Mouse (Mus musculus) neural tube, embryonic 14.5 days (tissue): Measurements from ENCODE around the gene Car10. TPM values are rescaled to one million over a fixed set of nuclear protein-coding genes. Genes with fewer than 3 reads are reported as not detected.
A peak's percentile ranks its signal among the peaks of the same experiment; 100 is the strongest.

Source experiments
- ATAC-seq: fragments of 200-750 bp; cut with Nextera tagmentation; 2 replicates; pipeline ENCODE4 v1.8.0; 2017; ENCODE audit warnings: low read depth, mild to moderate bottlenecking, moderate TSS enrichment, moderate library complexity
- H3K27ac ChIP-seq: fragments of 300-500 bp; sonication (generic); 2 replicates; pipeline ENCODE4 v1.5.1; 2014; ENCODE audit warnings: low read depth, mild to moderate bottlenecking, control low read depth, low read length, moderate library complexity, mixed read lengths
- H3K27me3 ChIP-seq: fragments of 300-500 bp; sonication (generic); 2 replicates; pipeline ENCODE4 v1.6.1; 2014; ENCODE audit warnings: low read length; ENCODE audit not compliant: control insufficient read depth, insufficient read depth
- H3K36me3 ChIP-seq: fragments of 300-500 bp; sonication (generic); 2 replicates; pipeline ENCODE4 v1.6.1; 2014; ENCODE audit warnings: low read length, mixed read lengths; ENCODE audit not compliant: control insufficient read depth, insufficient read depth
- H3K4me1 ChIP-seq: fragments of 300-500 bp; sonication (generic); 2 replicates; pipeline ENCODE4 v1.6.1; 2014; ENCODE audit warnings: low read length; ENCODE audit not compliant: control insufficient read depth, insufficient read depth
- H3K4me2 ChIP-seq: fragments of 300-500 bp; sonication (generic); 2 replicates; pipeline ENCODE4 v1.6.1; 2014; ENCODE audit warnings: mild to moderate bottlenecking, low read depth, low read length, control low read depth
- H3K4me3 ChIP-seq: fragments of 300-500 bp; sonication (generic); 2 replicates; pipeline ENCODE4 v1.5.1; 2014; ENCODE audit warnings: low read depth, low read length, control low read depth, mixed read lengths
- H3K9ac ChIP-seq: fragments of 300-500 bp; sonication (generic); replicated peaks from 2 replicates; pipeline ENCODE4 v1.6.1; 2014; ENCODE audit warnings: low read depth, mild to moderate bottlenecking, control low read depth, low read length, mixed read lengths
- H3K9me3 ChIP-seq: fragments of 300-500 bp; sonication (generic); 2 replicates; pipeline ENCODE4 v1.6.1; 2016; ENCODE audit warnings: low read length; ENCODE audit not compliant: control insufficient read depth
- WGBS: fragments of 180-500 bp; shearing (Covaris S2); extraction: QIAGEN DNeasy Blood & Tissue Kit; methylation state at CpG from one replicate; pipeline ENCODE4 v1.1.7; 2014; 5-methylcytosine and 5-hydroxymethylcytosine counted together
- polyA plus RNA-seq: library from polyadenylated mRNA; unstranded; fragments of >200 nt; fragmentation: Nextera tagmentation; extraction: Ambion mirVana; gene quantifications from 2 replicates; pipeline ENCODE4 v1.2.1, GENCODE M21; 2014

Gene Car10
- polyA plus RNA-seq, 1 experiment from 2014 or later, result 78.8 TPM

- Histone ChIP-seq H3K9ac (no peak overlapping the region), H3K27me3 (no peaks in the 10 kb centered on the region), H3K4me2 (no peak overlapping the region), H3K27ac (no peak overlapping the region), H3K4me1 (no peaks in the 10 kb centered on the region), H3K9me3 (no peaks in the 10 kb centered on the region), H3K4me3 (no peak overlapping the region), H3K36me3 (no peaks in the 10 kb centered on the region)
- WGBS, result 85% methylated on average over 8 of the region's 8 CpGs
- no peak for ATAC-seq
Measured at GRCm38 (mm10) chr11:93444741-93445140, 346.9 kb downstream of the Car10 start.

DNA sequence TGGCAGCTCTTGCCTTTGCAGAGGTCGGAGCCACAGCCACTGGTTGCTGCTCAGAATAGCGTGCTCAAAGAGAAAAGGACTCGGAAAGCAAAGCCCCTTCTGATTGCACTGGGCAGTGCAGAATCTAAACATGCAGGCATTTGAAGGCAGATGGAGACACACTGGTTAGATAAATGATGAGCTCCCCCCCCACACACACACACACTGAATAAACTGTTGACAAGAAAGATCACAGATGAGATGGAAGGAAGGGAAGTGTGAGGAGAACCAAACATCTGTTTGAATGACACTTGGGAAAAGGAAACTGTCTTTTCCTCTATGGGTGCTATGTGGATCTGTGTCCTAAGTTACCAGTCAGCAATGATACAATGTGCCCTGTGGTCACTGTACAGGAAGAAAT is 349.7 kb downstream of the Car10 start:
- no peak overlapping the region for H3K9ac ChIP-seq
- H3K27me3 ChIP-seq, result no peaks in the 10 kb centered on the region
- no peak overlapping the region for H3K27ac ChIP-seq
- no peaks in the 10 kb centered on the region for H3K36me3 ChIP-seq
- H3K4me3 ChIP-seq, result no peak overlapping the region
- 65% methylated on average over 3 of the region's 3 CpGs for WGBS
- H3K4me2 ChIP-seq, result no peak overlapping the region
- no peaks in the 10 kb centered on the region for H3K9me3 ChIP-seq
- no peaks in the 10 kb centered on the region for H3K4me1 ChIP-seq
- no peak for ATAC-seq

GRCm38 (mm10) chr11:93448290-93449256 is 350.7 kb downstream of the Car10 start:
- Histone ChIP-seq H3K9ac (no peak overlapping the region), H3K36me3 (no peaks in the 10 kb centered on the region), H3K27me3 (no peaks in the 10 kb centered on the region), H3K4me2 (no peak overlapping the region), H3K9me3 (no peaks in the 10 kb centered on the region), H3K27ac (no peak overlapping the region), H3K4me1 (no peaks in the 10 kb centered on the region), H3K4me3 (no peak overlapping the region)
- 77% methylated on average over 12 of the region's 12 CpGs for WGBS
- no peak for ATAC-seq

DNA sequence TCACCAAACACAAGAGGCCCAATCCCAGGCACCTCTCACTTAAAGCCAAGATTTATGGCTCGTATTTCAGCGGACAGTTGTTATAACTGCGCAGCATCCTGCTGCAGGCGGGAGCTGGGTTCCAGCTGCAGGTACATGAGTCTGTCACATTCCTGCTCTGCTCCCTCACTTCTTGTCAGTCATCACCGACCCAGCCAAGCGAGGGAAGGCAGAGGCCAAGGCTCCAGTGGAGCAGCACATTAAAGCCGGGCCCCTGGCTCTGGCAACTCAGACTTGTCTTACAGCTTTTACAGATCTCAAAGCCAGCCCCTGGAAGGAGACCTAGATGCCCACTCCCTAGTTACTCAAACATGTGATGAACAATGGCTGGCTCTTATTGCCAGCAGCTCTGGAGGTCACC is 352.7 kb downstream of the Car10 start:
- no peak overlapping the region for H3K27ac ChIP-seq
- WGBS, result 79% methylated on average over 7 of the region's 7 CpGs
- H3K4me1 ChIP-seq, result no peaks in the 10 kb centered on the region
- no peaks in the 10 kb centered on the region for H3K36me3 ChIP-seq
- no peak overlapping the region for H3K4me3 ChIP-seq
- no peaks in the 10 kb centered on the region for H3K9me3 ChIP-seq
- H3K9ac ChIP-seq, result no peak overlapping the region
- no peak for ATAC-seq
- no peaks in the 10 kb centered on the region for H3K27me3 ChIP-seq
- H3K4me2 ChIP-seq, result no peak overlapping the region

DNA sequence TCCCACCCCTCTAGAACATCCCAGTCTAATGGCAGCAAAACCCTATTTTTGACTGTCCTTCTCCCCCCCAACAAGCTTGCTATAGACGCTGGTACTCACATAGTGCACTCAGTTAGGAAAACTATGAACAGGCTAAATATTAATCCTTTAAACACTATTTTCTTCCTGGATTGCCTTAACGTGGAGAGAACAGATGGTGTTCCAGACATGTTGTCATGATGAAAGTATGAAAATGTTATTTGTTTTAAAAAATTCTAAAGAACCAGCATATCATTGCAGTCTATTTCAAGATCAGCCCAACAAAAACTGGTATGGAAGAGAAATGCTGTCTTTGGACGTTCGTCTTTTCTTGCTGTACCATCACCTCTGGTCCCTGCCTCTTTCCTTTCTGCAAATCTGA is 368.4 kb downstream of the Car10 start:
- ATAC-seq, result no peak
- Histone ChIP-seq H3K4me1 (0 out of 2 replicates have a peak, but pooled peaks cover 4% of the 10 kb centered on the region), H3K9me3 (no peaks in the 10 kb centered on the region), H3K27me3 (no peaks in the 10 kb centered on the region), H3K4me3 (no peak overlapping the region), H3K27ac (no peak overlapping the region), H3K9ac (no peak overlapping the region), H3K4me2 (no peak overlapping the region), H3K36me3 (no peaks in the 10 kb centered on the region)
- 84% methylated on average over 4 of the region's 4 CpGs for WGBS

GRCm38 (mm10) chr11:93467711-93468110 is 369.9 kb downstream of the Car10 start:
- Histone ChIP-seq H3K27me3 (no peaks in the 10 kb centered on the region), H3K27ac (no peak overlapping the region), H3K4me2 (no peak overlapping the region), H3K9ac (no peak overlapping the region), H3K9me3 (no peaks in the 10 kb centered on the region), H3K4me1 (0 out of 2 replicates have a peak, but pooled peaks cover 4% of the 10 kb centered on the region), H3K36me3 (no peaks in the 10 kb centered on the region), H3K4me3 (no peak overlapping the region)
- ATAC-seq, result no peak
- 76% methylated on average over 3 of the region's 3 CpGs for WGBS

DNA sequence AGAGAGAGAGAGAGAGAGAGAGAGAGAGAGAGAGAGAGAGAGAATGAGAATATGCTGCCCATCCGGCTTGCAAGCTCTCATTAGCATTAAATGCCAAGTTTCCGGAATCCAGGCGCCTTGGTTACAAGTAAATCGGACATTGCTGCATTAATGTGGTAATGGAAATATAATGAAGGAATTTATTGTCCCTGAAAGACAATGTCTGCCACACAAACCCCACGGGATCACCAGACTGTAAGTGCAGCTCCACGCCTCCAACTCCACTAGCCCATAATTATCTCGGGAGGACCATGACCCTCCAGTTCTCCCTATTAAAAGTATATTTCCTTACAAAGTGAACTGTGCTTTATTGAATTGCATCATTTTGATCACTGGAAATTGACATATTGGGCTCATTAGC is 372.9 kb downstream of the Car10 start:
- H3K4me3 ChIP-seq, result no peak overlapping the region
- ATAC-seq, result no peak
- H3K27me3 ChIP-seq, result no peaks in the 10 kb centered on the region
- no peak overlapping the region for H3K9ac ChIP-seq
- 0 out of 2 replicates have a peak, but pooled peaks cover 4% of the 10 kb centered on the region for H3K4me1 ChIP-seq
- H3K4me2 ChIP-seq, result no peak overlapping the region
- H3K36me3 ChIP-seq, result no peaks in the 10 kb centered on the region
- no peak overlapping the region for H3K27ac ChIP-seq
- no peaks in the 10 kb centered on the region for H3K9me3 ChIP-seq
- WGBS, result 26% methylated on average over 7 of the region's 7 CpGs

GRCm38 (mm10) chr11:93471573-93472179 is 373.8 kb downstream of the Car10 start:
- H3K9ac ChIP-seq, result no peak overlapping the region
- H3K4me1 ChIP-seq, result 0 out of 2 replicates have a peak, but pooled peaks cover 4% of the 10 kb centered on the region
- ATAC-seq, result peak; percentile 66; the same call in 1 of the 2 replicates
- no peak overlapping the region for H3K4me3 ChIP-seq
- no peak overlapping the region for H3K4me2 ChIP-seq
- no peaks in the 10 kb centered on the region for H3K9me3 ChIP-seq
- H3K27ac ChIP-seq, result no peak overlapping the region
- no peaks in the 10 kb centered on the region for H3K27me3 ChIP-seq
- WGBS, result 33% methylated on average over 10 of the region's 10 CpGs
- H3K36me3 ChIP-seq, result no peaks in the 10 kb centered on the region

DNA sequence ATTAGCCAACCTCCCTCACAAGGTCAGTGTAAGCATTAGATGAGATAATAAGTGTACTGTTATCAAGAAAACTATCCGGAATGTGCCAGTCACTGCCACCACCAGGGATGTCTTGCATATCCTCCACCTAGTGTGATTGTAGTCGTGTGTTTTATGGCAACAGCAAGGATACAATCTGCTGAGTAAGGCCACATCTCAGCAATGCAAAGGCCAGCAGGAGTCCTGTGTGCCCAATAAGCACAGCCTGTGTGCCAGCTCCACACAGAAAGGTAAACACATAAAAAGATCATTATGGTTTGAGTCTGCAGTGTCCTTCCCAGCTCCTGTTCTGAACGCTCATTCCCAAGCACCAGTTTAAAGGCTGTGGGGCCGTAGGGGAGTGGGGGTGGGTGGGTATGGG is 386.8 kb downstream of the Car10 start:
- no peaks in the 10 kb centered on the region for H3K9me3 ChIP-seq
- H3K27me3 ChIP-seq, result no peaks in the 10 kb centered on the region
- H3K27ac ChIP-seq, result no peak overlapping the region
- H3K4me1 ChIP-seq, result 0 out of 2 replicates have a peak, but pooled peaks cover 3% of the 10 kb centered on the region
- no peak for ATAC-seq
- no peaks in the 10 kb centered on the region for H3K36me3 ChIP-seq
- H3K9ac ChIP-seq, result no peak overlapping the region
- 72% methylated on average over 4 of the region's 4 CpGs for WGBS
- no peak overlapping the region for H3K4me2 ChIP-seq
- H3K4me3 ChIP-seq, result no peak overlapping the region
